Mouse (Mus musculus): Measurements from ENCODE around the gene Gpr137.

DNA sequence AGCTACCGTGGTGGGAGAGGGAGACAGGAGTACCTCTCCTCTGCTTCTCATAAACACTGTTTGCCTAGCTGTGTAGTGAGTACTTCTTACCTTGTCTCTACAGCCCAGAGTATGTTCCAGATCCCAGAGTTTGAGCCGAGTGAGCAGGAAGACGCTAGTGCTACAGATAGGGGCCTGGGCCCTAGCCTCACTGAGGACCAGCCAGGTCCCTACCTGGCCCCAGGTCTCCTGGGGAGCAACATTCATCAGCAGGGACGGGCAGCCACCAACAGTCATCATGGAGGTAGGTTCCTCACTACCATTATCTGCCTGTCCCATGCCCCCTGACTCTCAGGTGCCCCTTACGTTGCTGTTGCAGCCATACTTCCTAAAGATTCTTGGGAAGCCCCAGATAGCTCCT, 484 bp upstream of the Gpr137 start:
- TF ChIP-seq CTCF (IDR thresholded peaks at IDR 0.05; ENCODE audit: low read depth, low read length) (no peak), POLR2A (IDR thresholded peaks at IDR 0.05; ENCODE audit: insufficient read depth, low read length) (no peak)
